Mouse (Mus musculus) MEL (cell line): ENCODE results near the gene Srebf2. TPM values are rescaled to one million over a fixed set of nuclear protein-coding genes. Genes with fewer than 3 reads are reported as not detected.
"Not testable (repeated sequence)": the region's sequence is repeated elsewhere in the genome, so short reads cannot be mapped to it uniquely, and the experiment has no call there.

ENCODE experiments used
- DNase-seq: peaks from one replicate; pipeline ENCODE4 v3.0.0; 2011; ENCODE audit warnings: low read depth, low spot score
- H3K27ac ChIP-seq: 2 replicates; pipeline ENCODE4 v1.5.1; 2012; ENCODE audit warnings: low read depth, mild to moderate bottlenecking, control low read depth, low read length, moderate library complexity; ENCODE audit not compliant: control insufficient read depth
- H3K27me3 ChIP-seq, 2 experiments: fragments of 150-350 bp in 1 of 2; sonication (generic) in 1 of 2; 2 replicates each; pipeline ENCODE4 v1.6.1; 2012; ENCODE audit warnings: low read length in 2 of 2, mild to moderate bottlenecking in 2 of 2, improper control_type of control experiment in 1 of 2, moderate library complexity in 1 of 2; ENCODE audit not compliant: insufficient read depth in 2 of 2, control insufficient read depth in 1 of 2
- H3K36me3 ChIP-seq, 2 experiments: 2 replicates each; pipeline ENCODE4 v1.6.1; 2012 to 2014; ENCODE audit warnings: low read length in 2 of 2, improper control_type of control experiment in 1 of 2, inconsistent platforms in 1 of 2, mild to moderate bottlenecking in 1 of 2; ENCODE audit not compliant: insufficient read depth in 2 of 2, control insufficient read depth in 1 of 2
- H3K4me1 ChIP-seq, 2 experiments: fragments of 150-350 bp in 1 of 2; sonication (generic) in 1 of 2; 2 replicates each; pipeline ENCODE4 v1.6.1; 2012; ENCODE audit warnings: low read length in 2 of 2, improper control_type of control experiment in 1 of 2, mild to moderate bottlenecking in 1 of 2; ENCODE audit not compliant: insufficient read depth in 2 of 2, control insufficient read depth in 1 of 2
- H3K4me3 ChIP-seq, 2 experiments: fragments of 150-350 bp in 1 of 2; sonication (generic) in 1 of 2; 2 replicates each; pipeline ENCODE4 v1.5.1; 2012; ENCODE audit warnings: low read depth in 2 of 2, low read length in 2 of 2, mild to moderate bottlenecking in 2 of 2, moderate library complexity in 2 of 2, control low read depth in 1 of 2, improper control_type of control experiment in 1 of 2; ENCODE audit not compliant: control insufficient read depth in 1 of 2, insufficient read depth in 1 of 2
- H3K79me2 ChIP-seq: 2 replicates; pipeline ENCODE4 v1.6.1; 2012; ENCODE audit warnings: mild to moderate bottlenecking, low read length, moderate library complexity; ENCODE audit not compliant: control insufficient read depth, poor library complexity, insufficient read depth
- H3K9ac ChIP-seq: 2 replicates; pipeline ENCODE4 v1.6.1; 2012; ENCODE audit warnings: low read depth, mild to moderate bottlenecking, control low read depth, low read length, moderate library complexity; ENCODE audit not compliant: control insufficient read depth, poor library complexity, severe bottlenecking
- H3K9me3 ChIP-seq: fragments of 150-350 bp; sonication (generic); replicated peaks from 2 replicates; pipeline ENCODE4 v1.6.1; 2012; ENCODE audit warnings: mild to moderate bottlenecking, low read length, improper control_type of control experiment, moderate library complexity; ENCODE audit not compliant: insufficient read depth
- BHLHE40 ChIP-seq: IDR thresholded peaks from 2 replicates; pipeline ENCODE4 v1.6.1; 2012; ENCODE audit warnings: low read depth, mild to moderate bottlenecking, inconsistent platforms, low read length, improper control_type of control experiment, borderline replicate concordance
- CHD1 ChIP-seq: IDR thresholded peaks from 2 replicates; pipeline ENCODE4 v1.6.1; 2012; ENCODE audit warnings: low read depth, mild to moderate bottlenecking, inconsistent platforms, low read length, improper control_type of control experiment
- EP300 ChIP-seq, 2 experiments: IDR thresholded peaks; 2 replicates each; pipeline ENCODE4 v1.6.1; 2011; ENCODE audit warnings: improper control_type of control experiment in 2 of 2, low read length in 2 of 2, low read depth in 1 of 2, mild to moderate bottlenecking in 1 of 2
- GATA1 ChIP-seq: IDR thresholded peaks from 2 replicates; pipeline ENCODE4 v1.6.1; 2011; ENCODE audit warnings: low read depth, low read length, improper control_type of control experiment
- HCFC1 ChIP-seq: IDR thresholded peaks from 2 replicates; pipeline ENCODE4 v1.6.1; 2012; ENCODE audit warnings: low read depth, mild to moderate bottlenecking, inconsistent platforms, low read length, improper control_type of control experiment, moderate library complexity
- MAZ ChIP-seq: IDR thresholded peaks from 2 replicates; pipeline ENCODE4 v1.6.1; 2012; ENCODE audit warnings: low read depth, mild to moderate bottlenecking, inconsistent platforms, low read length, improper control_type of control experiment
- MEF2A ChIP-seq: IDR thresholded peaks from 2 replicates; pipeline ENCODE4 v1.6.1; 2014; ENCODE audit warnings: low read depth, mild to moderate bottlenecking, inconsistent platforms, low read length, improper control_type of control experiment; ENCODE audit not compliant: poor library complexity, insufficient replicate concordance, severe bottlenecking; ENCODE audit errors: extremely low read depth
- MXI1 ChIP-seq: IDR thresholded peaks from 2 replicates; pipeline ENCODE4 v1.6.1; 2011; ENCODE audit warnings: mild to moderate bottlenecking, low read depth, low read length, improper control_type of control experiment
- MYC ChIP-seq: IDR thresholded peaks from 2 replicates; pipeline ENCODE4 v1.6.1; 2011; ENCODE audit warnings: low read depth, mild to moderate bottlenecking, low read length, improper control_type of control experiment, moderate library complexity
- POLR2A ChIP-seq, 2 experiments: IDR thresholded peaks; 2 replicates each; pipeline ENCODE4 v1.6.1; 2011 to 2012; ENCODE audit warnings: low read length in 2 of 2, mild to moderate bottlenecking in 2 of 2, control low read depth in 1 of 2, improper control_type of control experiment in 1 of 2, low read depth in 1 of 2, moderate library complexity in 1 of 2; ENCODE audit not compliant: control insufficient read depth in 1 of 2, insufficient read depth in 1 of 2, poor library complexity in 1 of 2
- TBP ChIP-seq: IDR thresholded peaks from 2 replicates; pipeline ENCODE4 v1.8.0; 2011; ENCODE audit warnings: low read depth, low read length, improper control_type of control experiment
- USF1 ChIP-seq: IDR thresholded peaks from 2 replicates; pipeline ENCODE4 v1.6.1; 2014; ENCODE audit warnings: low read depth, mild to moderate bottlenecking, inconsistent platforms, low read length, improper control_type of control experiment, moderate library complexity
- USF2 ChIP-seq, 2 experiments: IDR thresholded peaks; 2 replicates each; pipeline ENCODE4 v1.6.1; 2011 to 2012; ENCODE audit warnings: improper control_type of control experiment in 2 of 2, low read length in 2 of 2, borderline replicate concordance in 1 of 2, inconsistent platforms in 1 of 2, low read depth in 1 of 2, mild to moderate bottlenecking in 1 of 2; ENCODE audit not compliant: insufficient read depth in 1 of 2
- ZKSCAN1 ChIP-seq: IDR thresholded peaks from 2 replicates; pipeline ENCODE4 v1.6.1; 2012; ENCODE audit warnings: low read depth, mild to moderate bottlenecking, inconsistent platforms, low read length, improper control_type of control experiment, moderate library complexity
- ZMIZ1 ChIP-seq: IDR thresholded peaks from 2 replicates; pipeline ENCODE4 v1.6.1; 2012; ENCODE audit warnings: low read depth, mild to moderate bottlenecking, inconsistent platforms, low read length, improper control_type of control experiment, moderate library complexity
- polyA plus RNA-seq, 2 experiments: library from polyadenylated mRNA; stranded (reverse) in 1 of 2; unstranded in 1 of 2; fragments of >175 nt in 1 of 2; fragments of >200 nt in 1 of 2; gene quantifications; 2 replicates each; pipeline versions ENCODE4 v1.2.1 to v1.2.4; 2012; ENCODE audit warnings: low replicate concordance in 2 of 2, low read depth in 1 of 2; ENCODE audit not compliant: insufficient read length in 2 of 2, insufficient read depth in 1 of 2, missing spikeins in 1 of 2
- total RNA-seq: library from RNA; depleted of rRNA; stranded (reverse); fragments of 300-350 nt; gene quantifications from 2 replicates; pipeline ENCODE4 v1.2.3, GENCODE M21; 2012

Gene Srebf2
- total and polyA plus RNA-seq, 3 experiments = 40.5 to 161 TPM; not detected in 1

DNA sequence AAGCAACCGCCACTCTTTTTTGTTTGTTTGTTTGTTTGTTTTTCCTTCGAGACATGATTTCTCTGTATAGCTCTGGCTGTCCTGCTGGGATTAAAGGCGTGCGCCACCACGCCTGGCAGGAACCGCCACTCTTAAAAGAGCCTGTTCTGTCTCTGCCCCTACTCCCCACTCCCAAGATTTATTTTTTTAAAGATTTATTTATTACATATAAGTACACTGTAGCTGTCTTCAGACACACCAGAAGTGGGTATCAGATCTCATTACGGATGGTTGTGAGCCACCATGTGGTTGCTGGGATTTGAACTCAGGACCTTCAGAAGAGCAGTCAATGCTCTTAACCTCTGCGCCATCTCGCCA, 97.8 kb downstream of the Srebf2 start:
- not testable (repeated sequence) for DNase-seq, H3K27ac ChIP-seq
- TF ChIP-seq HCFC1 = 0 out of 2 replicates have a peak, but pooled peaks have one; percentile 27
- 0 out of 2 replicates have a peak, but pooled peaks have one; percentile 12 for TF ChIP-seq TBP
- 0 out of 2 replicates have a peak, but pooled peaks have one; percentile 28 for TF ChIP-seq MAZ
- TF ChIP-seq, all 39 proteins: peak for 3; not testable (repeated sequence) for 36
- not testable (repeated sequence) for H3K9me3 ChIP-seq, H3K36me3 ChIP-seq, H3K79me2 ChIP-seq, H3K4me1 ChIP-seq, H3K27me3 ChIP-seq
- Histone ChIP-seq H3K9ac (peak overlapping the region; percentile 85), H3K4me3 (peak overlapping the region; percentile 78 to 81)

DNA sequence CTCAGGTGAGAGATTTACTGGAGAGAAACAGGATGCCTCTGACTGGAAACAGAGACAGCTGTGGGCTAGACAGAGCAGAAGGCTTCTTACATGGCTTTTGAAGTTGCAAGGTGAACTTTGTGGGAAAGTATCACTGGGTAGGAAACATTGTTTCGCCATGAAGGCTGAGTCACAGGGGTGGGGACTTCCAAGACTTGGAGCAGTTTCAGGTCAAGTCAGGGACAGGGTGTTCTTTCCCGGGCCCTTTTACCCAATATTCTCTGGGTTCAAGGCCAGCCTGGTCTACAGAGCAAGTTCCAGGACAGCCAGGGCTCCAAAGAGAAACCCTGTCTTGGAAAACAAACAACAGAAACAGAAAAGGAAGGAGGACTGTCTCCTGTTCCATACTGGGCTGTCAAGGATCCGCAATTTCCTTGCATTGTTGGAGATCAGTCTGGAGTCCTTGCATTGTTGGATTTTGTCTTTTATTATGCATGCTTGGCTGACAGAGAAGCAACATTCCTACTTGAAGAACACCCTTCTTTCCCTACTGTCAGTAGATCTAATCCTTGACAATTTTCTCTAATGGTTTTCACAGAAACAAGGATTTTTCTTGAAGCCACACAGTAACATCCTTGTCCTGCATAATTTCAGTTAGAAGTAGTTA, 100.3 kb downstream of the Srebf2 start:
- H3K27me3 ChIP-seq = peaks cover 2 to 3% of the 10 kb centered on the region in 2 experiments; a peak in 3 of 4 replicates
- peaks cover 1% of the 10 kb centered on the region; the same call in 1 of the 2 replicates for H3K79me2 ChIP-seq
- no peak for TF ChIP-seq BHLHE40
- TF ChIP-seq MEF2A = no peak
- no peak for TF ChIP-seq ZKSCAN1
- TF ChIP-seq ZMIZ1 = no peak
- TF ChIP-seq MYC = no peak
- no peak for TF ChIP-seq TBP
- no peak for TF ChIP-seq MXI1
- TF ChIP-seq HCFC1 = no peak
- TF ChIP-seq GATA1 = no peak
- TF ChIP-seq POLR2A (IDR thresholded peaks at IDR 0.05; ENCODE audit: control insufficient read depth in 1 of 2, insufficient read depth in 1 of 2, low read depth in 1 of 2, low read length in 2 of 2, poor library complexity in 1 of 2) = no peak
- no peak for TF ChIP-seq USF1
- TF ChIP-seq EP300 (IDR thresholded peaks at IDR 0.05; ENCODE audit: low read depth in 1 of 2, low read length in 2 of 2) = no peak
- TF ChIP-seq CHD1 = no peak
- no peak for TF ChIP-seq MAZ
- no peak for TF ChIP-seq USF2 (IDR thresholded peaks at IDR 0.05; ENCODE audit: borderline replicate concordance in 1 of 2, insufficient read depth in 1 of 2, low read depth in 1 of 2, low read length in 2 of 2)
- H3K4me3 ChIP-seq = no peak overlapping the region
- peaks cover 0 to 6% of the 10 kb centered on the region in 2 experiments; a peak in 2 of 4 replicates for H3K4me1 ChIP-seq
- no peak overlapping the region for H3K9ac ChIP-seq
- H3K36me3 ChIP-seq = peaks cover 0 to 4% of the 10 kb centered on the region in 2 experiments; a peak in 2 of 4 replicates
- H3K9me3 ChIP-seq = no peaks in the 10 kb centered on the region
- no peak overlapping the region for H3K27ac ChIP-seq
- DNase-seq = no peak
